Comparison of ENCODE assay signal across 21 mouse cellular contexts in the genomic region with DNA sequence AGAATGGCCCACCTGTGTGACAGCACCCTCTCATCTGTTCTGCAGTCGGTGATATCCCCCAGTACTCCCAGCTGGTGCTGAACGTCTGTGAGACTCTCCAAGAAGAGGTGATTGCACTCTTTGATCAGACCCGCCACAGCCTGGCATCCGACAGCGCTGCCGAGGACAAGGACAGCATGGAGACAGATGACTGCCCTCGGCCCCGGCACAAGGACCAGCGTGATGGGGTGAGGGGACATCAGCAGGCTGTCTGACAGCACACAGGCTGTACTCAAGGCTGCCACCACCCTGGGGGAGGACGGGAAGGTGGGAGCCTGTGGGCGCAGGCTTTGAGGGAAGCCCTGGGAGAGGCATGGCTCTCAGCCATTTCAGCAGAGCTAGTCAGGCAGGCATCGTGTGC. TPM values are rescaled to one million over a fixed set of nuclear protein-coding genes. Genes with fewer than 3 reads are reported as not detected.
A peak's percentile ranks its signal among the peaks of the same experiment; 100 is the strongest.
DNase-seq lines count a peak whose midpoint lies in the region; ATAC-seq and TF ChIP-seq lines count a peak whose summit lies in the region.
"Had no signal": no experiment of that assay in that cellular context is flagged by ENCODE, and none has a peak within 500 bp of the region (broad histone marks: within the 10 kb centered on the region; RNA-seq: fewer than 3 reads in every experiment).

No protein-coding gene starts in this region.

- H3K27ac ChIP-seq in cerebellum, adult 2 months (ENCODE audit: insufficient read depth, low read length) = peak overlapping the region; percentile 50; the same call in 1 of the 2 replicates
- H3K27ac ChIP-seq in heart, embryonic 13.5 days (replicated peaks) = peak overlapping the region; percentile 12; the same call in 1 of the 2 replicates
- H3K27ac ChIP-seq: embryonic facial prominence, embryonic 15.5 days; forebrain, embryonic 10.5 days; kidney, postnatal 0 days; limb, embryonic 12.5 days; liver, embryonic 14.5 days; neural tube, embryonic 12.5 days had no signal

- no peak for TF ChIP-seq POLR2A in cerebellum, adult 2 months (IDR thresholded peaks at IDR 0.05; ENCODE audit: borderline replicate concordance, insufficient read depth, low read length)

- H3K4me2 ChIP-seq in heart, embryonic 13.5 days = no peak overlapping the region
- H3K4me2 ChIP-seq: embryonic facial prominence, embryonic 15.5 days; limb, embryonic 12.5 days; neural tube, embryonic 12.5 days had no signal

- ATAC-seq in heart, embryonic 13.5 days (ENCODE audit: extremely low read depth, insufficient number of reproducible peaks, low FRiP score, low TSS enrichment) = no peak
- ATAC-seq: hindbrain, embryonic 16.5 days had no signal

- TF ChIP-seq CTCF in cerebellum, adult 2 months (IDR thresholded peaks at IDR 0.05; ENCODE audit: borderline replicate concordance, insufficient read depth, low read depth, low read length) = no peak

- peaks cover 24% of the 10 kb centered on the region for H3K4me1 ChIP-seq in cerebellum, adult 2 months (ENCODE audit: control insufficient read depth, insufficient read depth, low read length)
- no peaks in the 10 kb centered on the region for H3K4me1 ChIP-seq in heart, embryonic 13.5 days
- H3K4me1 ChIP-seq: embryonic facial prominence, embryonic 15.5 days; forebrain, embryonic 10.5 days; limb, embryonic 12.5 days; neural tube, embryonic 12.5 days had no signal

- 55% methylated on average over 12 of the region's 12 CpGs for whole genome bisulfite sequencing in cerebellum, adult 2 months
- 51% methylated on average over 12 of the region's 12 CpGs for WGBS in heart, embryonic 13.5 days

- H3K4me3 ChIP-seq in cerebellum, adult 2 months (replicated peaks; ENCODE audit: insufficient read depth, low read depth, low read length) = no peak overlapping the region
- H3K4me3 ChIP-seq in heart, embryonic 13.5 days = no peak overlapping the region
- H3K4me3 ChIP-seq: embryonic facial prominence, embryonic 15.5 days; forebrain, embryonic 10.5 days; limb, embryonic 12.5 days; neural tube, embryonic 12.5 days had no signal

- peak; percentile 18 to 40 for DNase-seq in cerebellum, adult 2 months
- no peak for DNase-seq in cerebellum, postnatal 10 days
- no peak for DNase-seq in heart, adult 18-20 months
- DNase-seq in testis, postnatal 10 days (ENCODE audit: low spot score) = peak; percentile 39
- no peak for DNase-seq in testis, postnatal 14 days (ENCODE audit: low spot score)
- no peak for DNase-seq in kidney, postnatal 25 days
- DNase-seq in gastrocnemius, postnatal 4 days (ENCODE audit: low spot score in 2 of 2) = no peak
- DNase-seq: embryo, embryonic 11 days; gastrocnemius, postnatal 14 days; heart, postnatal 4 days; kidney, adult 11 months; thymus, postnatal 25 days had no signal

- peaks cover 98% of the 10 kb centered on the region for H3K36me3 ChIP-seq in heart, embryonic 13.5 days

- H3K27me3 ChIP-seq in cerebellum, adult 2 months (ENCODE audit: control insufficient read depth, insufficient read depth, low read length) = no peaks in the 10 kb centered on the region
- H3K27me3 ChIP-seq in heart, embryonic 13.5 days (replicated peaks) = no peaks in the 10 kb centered on the region
- H3K27me3 ChIP-seq: CH12.LX; embryonic facial prominence, embryonic 15.5 days; limb, embryonic 12.5 days; neural tube, embryonic 12.5 days had no signal

- H3K9me3 ChIP-seq in heart, embryonic 13.5 days = no peaks in the 10 kb centered on the region
- H3K9me3 ChIP-seq: embryonic facial prominence, embryonic 15.5 days; forebrain, embryonic 10.5 days; limb, embryonic 12.5 days; neural tube, embryonic 12.5 days had no signal

- no peak overlapping the region for H3K9ac ChIP-seq in heart, embryonic 13.5 days
- H3K9ac ChIP-seq: embryonic facial prominence, embryonic 15.5 days; limb, embryonic 12.5 days; liver, embryonic 14.5 days; neural tube, embryonic 12.5 days had no signal

RNA-seq across cellular contexts. Expression of a gene that starts 22.0 kb away (rescaled TPM):
- 509 and 525 TPM in 2 replicates for polyA plus RNA-seq in cerebellum, adult 2 months (2012; rRNA removed)
- 122 and 124 TPM in 2 replicates for polyA plus RNA-seq in heart, embryonic 13.5 days (2015; fragmentation: Nextera tagmentation; extraction: Ambion mirVana)
- total RNA-seq in heart, adult 18-20 months (2021) = 10 to 100 TPM; 34.6 to 42.9 TPM
- 10 to 100 TPM; 53.6 to 63.6 TPM for total RNA-seq in gastrocnemius, postnatal 4 days (2021)

RNA-seq across cellular contexts. Expression of a gene that starts 26.9 kb away (rescaled TPM):
- polyA plus RNA-seq in cerebellum, adult 2 months (2012; rRNA removed) = 108 and 114 TPM in 2 replicates
- 28.9 and 31.4 TPM in 2 replicates for polyA plus RNA-seq in heart, embryonic 13.5 days (2015; fragmentation: Nextera tagmentation; extraction: Ambion mirVana)
- 10 to 100 TPM; 83.0 to 85.6 TPM for total RNA-seq in heart, adult 18-20 months (2021)
- total RNA-seq in gastrocnemius, postnatal 4 days (2021) = 10 to 100 TPM; 33.2 to 37.5 TPM

RNA-seq across cellular contexts. Expression of a gene that starts 51.0 kb away (rescaled TPM):
- 19.4 and 22.9 TPM in 2 replicates for polyA plus RNA-seq in cerebellum, adult 2 months (2012; rRNA removed)
- polyA plus RNA-seq in heart, embryonic 13.5 days (2015; fragmentation: Nextera tagmentation; extraction: Ambion mirVana) = 22.2 and 25.7 TPM in 2 replicates
- 10 to 100 TPM; 19.5 to 20.7 TPM for total RNA-seq in heart, adult 18-20 months (2021)
- total RNA-seq in gastrocnemius, postnatal 4 days (2021) = 10 to 100 TPM; 32.7 to 34.2 TPM

RNA-seq across cellular contexts. Expression of a gene that starts 51.0 kb away (rescaled TPM):
- polyA plus RNA-seq in cerebellum, adult 2 months (2012; rRNA removed) = 20.8 and 21.8 TPM in 2 replicates
- polyA plus RNA-seq in heart, embryonic 13.5 days (2015; fragmentation: Nextera tagmentation; extraction: Ambion mirVana) = 27.8 and 30.3 TPM in 2 replicates
- 10 to 100 TPM; 23.4 to 25.5 TPM for total RNA-seq in heart, adult 18-20 months (2021)
- 10 to 100 TPM; 21.3 to 21.5 TPM for total RNA-seq in gastrocnemius, postnatal 4 days (2021)

RNA-seq across cellular contexts. Expression of a gene that starts 54.9 kb away (rescaled TPM):
- polyA plus RNA-seq in cerebellum, adult 2 months (2012; rRNA removed) = 50.5 and 55.9 TPM in 2 replicates
- polyA plus RNA-seq in heart, embryonic 13.5 days (2015; fragmentation: Nextera tagmentation; extraction: Ambion mirVana) = 18.8 and 23.2 TPM in 2 replicates
- total RNA-seq in heart, adult 18-20 months (2021) = 1 to 10 TPM; 6.4 to 7.8 TPM
- 10 to 100 TPM; 18.3 to 21.1 TPM for total RNA-seq in gastrocnemius, postnatal 4 days (2021)

Comparison
In these comparisons a context has a peak if more than half of its experiments do, and no peak if none do; other contexts are left out.
1. DNase-seq: peak in cerebellum, adult 2 months (2 of 2) and testis, postnatal 10 days (single experiment); none in cerebellum, postnatal 10 days (0 of 2), heart, adult 18-20 months (0 of 2), testis, postnatal 14 days (single experiment), kidney, postnatal 25 days (0 of 2) and gastrocnemius, postnatal 4 days (0 of 2).